Mouse (Mus musculus): ENCODE results near the gene Zfp853. TPM values are rescaled to one million over a fixed set of nuclear protein-coding genes. Genes with fewer than 3 reads are reported as not detected.

The Zfp853 gene
- polyA plus RNA-seq, 1 experiment from 2014 or later, result not detected

GRCm38 (mm10) chr5:143253186-143253880 is 40.1 kb downstream of the Zfp853 start:
- H3K4me3 ChIP-seq (ENCODE audit: inconsistent target), result no peak overlapping the region
- H3K27ac ChIP-seq, result no peak overlapping the region
- WGBS (ENCODE audit: missing documents), result 13% methylated on average over 89 of the region's 103 CpGs
- no peaks in the 10 kb centered on the region for H3K79me2 ChIP-seq (ENCODE audit: inconsistent target)
- no peaks in the 10 kb centered on the region for H3K36me3 ChIP-seq (ENCODE audit: inconsistent target)

GRCm38 (mm10) chr5:143252791-143253185 is 40.6 kb downstream of the Zfp853 start:
- Histone ChIP-seq H3K27ac (no peak overlapping the region), H3K36me3 (ENCODE audit: inconsistent target) (0 out of 2 replicates have a peak, but pooled peaks cover 3% of the 10 kb centered on the region), H3K4me3 (ENCODE audit: inconsistent target) (no peak overlapping the region), H3K79me2 (ENCODE audit: inconsistent target) (no peaks in the 10 kb centered on the region)
- WGBS (ENCODE audit: missing documents), result 55% methylated on average over 18 of the region's 18 CpGs

- H3K36me3 ChIP-seq (ENCODE audit: inconsistent target), result 0 out of 2 replicates have a peak, but pooled peaks cover 6% of the 10 kb centered on the region
- 81% methylated on average over 6 of the region's 6 CpGs for WGBS (ENCODE audit: missing documents)
Observed at GRCm38 (mm10) chr5:143252039-143252438, 41.4 kb downstream of the Zfp853 start.

GRCm38 (mm10) chr5:143244926-143245325 is 48.5 kb downstream of the Zfp853 start:
- WGBS (ENCODE audit: missing documents), result 93% methylated on average over 25 of the region's 26 CpGs
- peaks cover 77% of the 10 kb centered on the region for H3K36me3 ChIP-seq (ENCODE audit: inconsistent target)
- H3K27ac ChIP-seq, result no peak overlapping the region
- no peak overlapping the region for H3K4me3 ChIP-seq (ENCODE audit: inconsistent target)
- H3K79me2 ChIP-seq (ENCODE audit: inconsistent target), result no peaks in the 10 kb centered on the region

More at GRCm38 (mm10) chr5:143252039-143252438, 41.4 kb downstream of the Zfp853 start:
- H3K79me2 ChIP-seq (ENCODE audit: inconsistent target), result no peaks in the 10 kb centered on the region
- no peak overlapping the region for H3K4me3 ChIP-seq (ENCODE audit: inconsistent target)
- no peak overlapping the region for H3K27ac ChIP-seq

Other genes starting within 250 kb of the Zfp853 start
- 21.4 to 26.2 TPM (median 23.3 TPM) in 3 replicates for gene Rnf216, start 180.6 kb downstream of the Zfp853 start, polyA plus RNA-seq (2018)
- gene Olfr718-ps1, start 146.0 kb downstream of the Zfp853 start, polyA plus RNA-seq (2018), result not detected in 3 replicates
- 4.6 to 4.9 TPM (median 4.8 TPM) in 3 replicates for gene Rbak, start 112.8 kb downstream of the Zfp853 start, polyA plus RNA-seq (2018)
- gene Spdye4b, start 112.6 kb downstream of the Zfp853 start, polyA plus RNA-seq (2018), result not detected in 3 replicates
- not detected in 3 replicates for gene Spdye4a, start 66.7 kb downstream of the Zfp853 start, polyA plus RNA-seq (2018)
- gene Zfp12, start 58.5 kb downstream of the Zfp853 start, polyA plus RNA-seq (2018), result 4.7 to 6.0 TPM (median 5.2 TPM) in 3 replicates
- 2.5 TPM in 3 replicates for gene Zfp316, start 23.6 kb downstream of the Zfp853 start, polyA plus RNA-seq (2018)
- 11.1 to 17.3 TPM (median 13.0 TPM) in 3 replicates for gene E130309D02Rik, start 21.7 kb upstream of the Zfp853 start, polyA plus RNA-seq (2018)
- 26.9 to 33.6 TPM (median 31.4 TPM) in 3 replicates for gene Zdhhc4, start 35.6 kb upstream of the Zfp853 start, polyA plus RNA-seq (2018)
- not detected in 3 replicates for gene Grid2ip, start 63.7 kb upstream of the Zfp853 start, polyA plus RNA-seq (2018)
- gene Kdelr2, start 110.2 kb upstream of the Zfp853 start, polyA plus RNA-seq (2018), result 32.5 to 65.4 TPM (median 39.8 TPM) in 3 replicates
- 30.0 to 47.3 TPM (median 32.7 TPM) in 3 replicates for gene Daglb, start 171.0 kb upstream of the Zfp853 start, polyA plus RNA-seq (2018)
- gene Rac1, start 234.4 kb upstream of the Zfp853 start, polyA plus RNA-seq (2018), result 386 to 538 TPM (median 421 TPM) in 3 replicates